Mouse (Mus musculus) cerebellum, postnatal 10 days (tissue): ENCODE data around the gene Mdc1.

ENCODE experiments used
- DNase-seq, 2 experiments: peaks; one replicate each; pipeline ENCODE4 v3.0.0; 2021; ENCODE audit warnings: mixed read lengths in 2 of 2

The Mdc1 gene

DNA sequence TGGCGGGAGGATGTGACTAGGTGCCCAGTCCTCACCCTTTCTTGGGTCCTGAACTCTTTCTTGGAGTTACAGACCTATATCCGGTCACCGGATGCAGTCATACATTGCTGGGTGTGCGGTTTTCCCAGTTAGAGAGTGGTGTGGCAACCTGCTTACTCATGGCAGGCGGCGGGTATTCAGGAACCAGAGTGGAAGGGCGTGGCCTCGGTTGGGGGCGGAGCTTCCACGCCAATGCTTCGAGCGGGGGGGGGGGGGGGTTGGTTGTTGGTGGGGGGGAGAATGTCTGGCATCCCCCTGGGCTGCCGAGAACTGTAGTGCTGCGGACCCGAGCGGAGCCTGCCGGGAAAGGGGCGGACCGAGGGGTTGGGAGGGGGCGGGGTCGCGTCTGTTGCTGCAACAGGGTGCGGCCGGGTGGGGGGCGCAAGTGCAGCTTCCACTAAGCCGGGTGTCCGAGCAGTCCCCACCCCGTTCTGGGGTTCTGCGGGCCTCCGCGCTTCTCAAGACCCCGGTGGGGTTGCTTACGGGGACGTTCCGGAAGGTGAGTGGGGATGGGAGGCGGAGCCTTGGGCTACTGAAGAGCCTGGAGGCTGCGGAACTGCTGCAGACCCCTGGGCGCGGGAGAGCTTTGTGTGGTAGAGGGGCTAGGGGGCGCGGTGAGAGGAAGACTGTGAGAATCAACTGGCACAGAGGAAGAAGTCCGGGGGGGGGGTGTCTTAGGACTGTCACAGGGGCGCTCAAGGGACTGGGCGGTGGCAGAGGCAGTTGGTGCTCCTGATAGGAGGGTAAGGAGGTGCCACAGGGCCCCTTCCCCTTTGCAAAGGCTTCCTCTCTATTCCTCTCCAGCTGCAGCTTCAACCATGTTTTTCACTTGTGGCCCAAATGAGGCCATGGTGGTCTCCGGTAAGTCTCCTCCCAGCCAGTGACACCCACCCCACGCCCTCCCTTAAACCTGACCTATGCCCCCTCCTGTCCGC, 18.1 kb upstream of the Mdc1 start, which contains the start of gene Flot1:
TSS of gene Flot1 (plus strand) at position 267 of the 974 bp plus-strand sequence.
- DNase-seq = peak; percentile 88 to 92

DNA sequence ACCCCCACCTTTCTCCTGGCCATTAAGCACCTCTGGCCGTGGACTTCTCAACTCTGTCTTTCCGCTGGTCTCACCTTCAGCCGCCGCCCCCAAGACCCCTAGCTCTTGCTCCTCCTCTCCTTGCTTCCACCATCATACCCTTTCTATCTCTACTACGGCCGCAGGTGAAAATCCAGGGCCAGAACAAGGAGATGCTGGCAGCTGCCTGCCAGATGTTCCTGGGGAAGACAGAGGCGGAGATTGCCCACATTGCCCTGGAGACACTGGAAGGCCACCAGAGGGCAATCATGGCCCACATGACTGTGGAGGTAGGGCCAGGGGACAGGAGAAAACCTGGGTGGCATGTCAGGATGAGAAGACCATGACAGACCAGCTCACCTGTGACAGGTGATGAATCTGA, 16.9 kb upstream of the Mdc1 start:
- peak in 1 of 2 experiments; percentile 38 for DNase-seq

DNA sequence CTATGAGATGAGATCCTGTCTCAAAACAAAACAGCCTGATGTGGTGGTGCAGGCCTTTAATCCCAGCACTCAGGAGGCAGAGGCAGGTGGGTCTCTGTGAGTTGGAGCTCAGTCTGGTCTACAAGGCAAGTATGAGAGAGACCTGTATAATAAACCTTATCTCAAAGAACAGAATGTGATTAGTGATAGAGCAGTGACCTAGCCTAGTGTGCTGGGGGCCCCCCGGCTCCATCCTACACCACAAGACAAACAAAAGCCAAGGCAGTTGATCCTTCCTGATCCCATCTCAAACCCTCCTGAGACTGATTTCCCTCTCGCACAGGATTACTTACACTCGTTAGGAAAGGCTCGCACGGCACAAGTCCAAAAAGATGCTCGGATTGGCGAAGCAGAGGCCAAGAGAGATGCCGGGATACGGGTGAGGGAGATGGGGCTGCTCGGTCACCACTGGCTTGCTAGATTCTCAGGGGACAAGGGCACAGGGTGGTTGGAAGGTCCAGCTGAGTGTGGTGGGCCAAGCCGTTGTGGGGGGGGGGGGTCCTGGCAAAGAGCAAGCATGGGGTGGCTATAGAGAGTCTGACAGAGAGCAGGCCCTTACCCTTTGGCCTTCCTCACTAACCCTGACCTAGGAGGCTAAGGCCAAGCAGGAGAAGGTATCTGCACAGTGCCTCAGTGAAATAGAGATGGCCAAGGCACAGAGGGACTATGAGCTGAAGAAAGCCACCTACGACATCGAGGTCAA, 16.0 kb upstream of the Mdc1 start:
- no peak for DNase-seq

DNA sequence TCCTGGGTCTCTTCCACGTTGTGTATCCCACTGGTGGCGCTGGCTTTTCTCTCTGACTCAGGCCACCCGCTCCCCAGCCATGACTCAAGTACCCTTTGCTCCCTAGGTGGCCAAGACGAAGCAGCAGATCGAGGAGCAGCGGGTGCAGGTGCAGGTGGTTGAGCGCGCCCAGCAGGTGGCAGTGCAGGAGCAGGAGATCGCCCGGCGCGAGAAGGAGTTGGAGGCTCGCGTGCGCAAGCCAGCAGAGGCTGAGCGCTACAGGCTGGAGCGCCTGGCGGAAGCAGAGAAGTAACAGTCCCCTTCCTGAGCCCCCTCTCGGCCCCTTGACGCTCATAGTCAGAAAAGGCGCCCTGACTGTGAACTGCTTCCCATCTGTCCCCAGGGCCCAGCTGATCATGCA, 11.6 kb upstream of the Mdc1 start:
- peak; percentile 87 to 88 for DNase-seq

DNA sequence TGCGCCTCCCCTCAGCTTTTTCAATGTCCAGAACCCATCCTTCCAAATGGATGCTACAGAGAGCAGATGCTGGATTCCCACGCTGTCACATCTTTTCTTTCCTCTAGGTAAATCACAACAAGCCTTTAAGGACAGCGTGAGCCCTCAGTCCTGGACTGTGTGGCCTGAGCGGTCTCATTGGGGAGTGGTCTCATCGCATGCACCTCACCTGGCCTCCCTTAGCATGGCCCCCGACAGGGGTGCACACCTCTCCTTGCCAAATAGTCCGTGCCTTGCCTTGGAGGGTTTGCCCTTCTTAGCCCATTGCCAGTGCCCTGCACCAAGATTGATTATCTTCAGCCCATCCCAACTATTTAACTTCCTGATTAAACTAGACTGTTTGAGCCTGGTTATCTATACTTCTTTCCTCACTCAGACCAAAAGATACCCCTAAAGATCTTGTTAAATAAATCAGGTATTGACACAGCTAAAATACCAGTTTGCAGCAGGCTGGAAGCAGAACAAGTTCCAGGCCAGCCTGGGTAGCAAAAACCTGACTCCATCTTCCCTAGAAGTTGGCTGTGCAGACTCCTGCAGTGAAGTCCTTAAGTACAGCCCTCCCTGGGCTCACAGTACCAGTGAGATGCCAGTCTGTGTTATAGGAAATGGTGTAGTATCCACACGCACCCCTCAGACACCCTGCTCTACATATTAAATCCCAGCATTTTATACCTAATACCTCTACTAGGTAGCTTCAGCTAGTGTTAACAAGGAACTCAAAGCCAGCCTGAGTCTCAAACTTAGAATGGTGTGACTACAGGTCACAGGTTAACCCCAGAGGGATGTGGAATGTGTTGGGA, 8.7 kb upstream of the Mdc1 start:
- peak in 1 of 2 experiments; percentile 12 for DNase-seq

DNA sequence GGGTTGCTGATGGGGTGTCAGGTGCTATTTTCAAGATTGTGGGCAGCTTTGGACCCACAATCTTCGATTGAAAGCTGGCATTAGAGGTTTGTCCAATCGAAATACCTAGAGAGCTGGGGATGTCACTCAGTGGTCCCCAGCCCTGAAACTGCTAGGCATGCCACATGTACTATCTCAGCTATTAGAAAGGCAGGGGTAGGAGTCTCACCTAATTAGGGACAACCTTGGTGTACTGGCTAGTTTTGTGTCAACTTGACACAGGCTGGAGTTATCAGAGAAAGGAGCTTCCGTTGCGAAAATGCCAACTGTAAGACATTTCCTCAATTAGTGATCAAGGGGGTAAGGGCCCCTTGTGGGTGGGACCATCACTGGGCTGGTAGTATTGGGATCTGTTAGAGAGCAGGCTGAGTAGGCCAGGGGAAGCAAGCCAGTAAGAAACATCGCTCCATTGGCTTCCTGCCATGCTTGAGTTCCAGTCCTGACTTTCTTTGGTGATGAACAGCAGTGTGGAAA, 8.0 kb upstream of the Mdc1 start:
- DNase-seq = peak; percentile 49 to 53

DNA sequence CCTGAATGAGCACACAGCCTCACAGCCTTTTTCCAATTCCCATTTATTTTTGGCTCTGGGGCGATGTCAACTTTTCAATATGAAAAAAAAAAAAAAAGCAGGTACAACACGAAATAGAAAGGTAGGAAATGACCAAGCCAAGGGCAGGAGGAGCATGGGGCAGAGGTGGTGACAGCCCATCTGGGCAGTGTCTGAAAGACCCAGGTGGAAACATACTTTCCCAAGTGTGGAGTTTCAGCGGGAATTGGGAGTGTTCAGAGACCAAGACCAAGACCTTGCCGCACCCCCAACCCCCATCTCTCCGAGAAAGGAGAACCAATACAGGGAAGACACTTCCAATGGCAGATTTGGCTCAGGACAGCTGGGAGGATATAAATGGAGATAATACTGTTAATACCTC, 7.4 kb upstream of the Mdc1 start:
- no peak for DNase-seq

DNA sequence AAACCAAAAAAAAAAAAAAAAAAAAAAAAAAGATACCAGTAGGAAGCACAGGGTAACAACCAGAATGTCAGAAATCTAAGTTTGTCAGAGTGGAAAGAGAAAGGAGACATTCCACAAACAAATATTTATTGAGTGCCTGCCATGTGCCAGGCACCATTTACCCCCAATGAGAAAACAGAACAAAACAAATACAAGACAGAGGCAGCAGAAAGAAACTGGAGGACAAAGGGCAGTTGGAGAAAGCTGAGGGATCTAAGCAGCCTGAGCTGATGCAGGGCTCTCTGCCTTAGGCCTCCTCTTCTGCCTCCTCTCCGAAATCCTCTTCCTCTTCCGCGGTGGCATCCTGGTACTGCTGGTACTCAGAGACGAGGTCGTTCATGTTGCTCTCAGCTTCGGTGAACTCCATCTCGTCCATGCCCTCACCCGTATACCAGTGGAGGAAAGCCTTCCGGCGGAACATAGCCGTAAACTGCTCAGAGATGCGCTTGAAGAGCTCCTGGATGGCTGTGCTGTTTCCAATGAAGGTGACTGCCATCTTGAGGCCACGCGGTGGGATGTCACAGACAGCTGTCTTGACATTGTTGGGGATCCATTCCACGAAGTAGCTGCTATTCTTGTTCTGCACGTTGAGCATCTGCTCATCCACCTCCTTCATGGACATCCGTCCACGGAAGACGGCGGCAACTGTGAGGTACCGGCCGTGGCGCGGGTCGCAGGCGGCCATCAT, 6.5 kb upstream of the Mdc1 start:
- peak; percentile 68 to 69 for DNase-seq

DNA sequence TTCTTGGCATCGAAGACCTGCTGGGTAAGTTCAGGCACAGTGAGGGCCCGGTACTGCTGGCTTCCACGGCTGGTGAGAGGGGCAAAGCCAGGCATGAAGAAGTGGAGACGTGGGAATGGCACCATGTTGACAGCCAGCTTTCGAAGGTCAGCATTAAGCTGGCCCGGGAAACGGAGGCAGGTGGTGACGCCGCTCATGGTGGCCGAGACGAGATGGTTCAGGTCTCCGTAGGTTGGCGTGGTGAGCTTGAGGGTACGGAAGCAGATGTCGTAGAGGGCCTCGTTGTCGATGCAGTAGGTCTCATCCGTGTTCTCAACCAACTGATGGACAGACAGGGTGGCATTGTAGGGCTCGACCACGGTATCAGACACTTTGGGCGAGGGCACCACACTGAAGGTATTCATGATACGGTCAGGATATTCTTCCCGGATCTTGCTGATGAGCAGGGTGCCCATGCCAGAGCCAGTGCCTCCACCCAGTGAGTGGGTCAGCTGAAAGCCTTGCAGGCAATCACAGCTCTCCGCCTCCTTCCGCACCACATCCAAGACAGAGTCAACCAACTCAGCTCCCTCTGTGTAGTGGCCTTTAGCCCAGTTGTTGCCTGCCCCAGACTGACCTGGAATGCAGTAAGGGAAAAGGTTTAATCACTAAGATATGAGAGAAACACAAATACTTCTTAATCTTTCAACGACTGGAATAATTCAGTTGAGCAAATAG, 5.7 kb upstream of the Mdc1 start:
- peak; percentile 47 to 54 for DNase-seq

DNA sequence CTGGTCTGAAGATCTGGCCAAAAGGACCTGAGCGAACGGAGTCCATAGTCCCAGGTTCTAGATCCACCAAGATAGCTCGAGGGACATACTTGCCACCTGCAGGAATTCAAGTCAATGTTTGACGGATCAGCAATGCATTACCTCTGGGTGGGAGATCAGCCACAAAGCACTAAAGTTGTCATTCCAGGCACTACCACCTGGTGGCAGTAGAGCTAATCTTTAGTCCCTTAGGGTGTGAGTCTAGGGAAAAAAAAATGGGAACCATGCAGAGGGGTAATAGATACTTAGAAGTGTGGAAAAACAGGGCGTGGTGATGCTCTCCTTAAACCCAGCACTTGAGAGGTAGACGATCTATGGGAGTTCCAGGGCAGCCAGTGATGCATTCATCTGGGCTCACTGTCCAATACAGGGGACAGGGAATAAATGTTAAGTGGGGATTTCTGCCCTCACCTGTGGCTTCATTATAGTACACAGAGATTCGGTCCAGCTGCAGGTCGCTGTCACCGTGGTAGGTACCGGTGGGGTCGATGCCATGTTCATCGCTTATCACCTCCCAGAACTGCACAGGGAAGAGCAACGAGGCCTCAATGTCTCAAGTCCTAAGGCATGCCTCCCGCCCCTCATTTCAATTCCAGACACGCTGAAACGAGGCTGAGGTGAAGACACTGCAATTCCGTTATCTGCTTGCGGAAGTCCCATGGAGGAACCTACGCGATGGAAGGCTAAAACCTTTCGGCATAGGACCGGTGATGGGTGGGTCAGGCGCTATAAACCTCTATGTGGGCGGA, 4.9 kb upstream of the Mdc1 start:
- DNase-seq = peak; percentile 93 to 96

DNA sequence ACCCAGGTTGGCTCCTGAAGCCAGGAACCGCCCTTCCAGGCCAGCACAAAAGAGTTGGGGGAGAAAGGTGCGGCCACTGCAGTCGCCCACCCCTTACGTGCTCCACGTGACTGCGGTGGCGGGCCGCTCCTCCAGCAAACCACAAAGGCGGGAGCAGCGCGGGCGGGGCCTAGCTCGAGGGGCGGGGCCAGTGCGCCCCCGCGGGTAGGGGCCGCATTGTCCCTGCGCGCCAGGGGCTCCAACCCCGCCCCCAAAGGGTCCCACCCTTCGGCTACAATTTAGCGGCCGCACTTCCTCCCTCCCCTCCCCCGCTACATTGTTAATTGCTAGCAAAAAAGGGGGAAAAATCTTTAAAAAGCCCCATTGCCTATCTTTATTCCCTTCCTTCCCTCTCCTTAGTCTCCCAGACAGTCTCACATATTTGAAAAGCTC, 4.3 kb upstream of the Mdc1 start:
- peak; percentile 90 to 96 for DNase-seq

DNA sequence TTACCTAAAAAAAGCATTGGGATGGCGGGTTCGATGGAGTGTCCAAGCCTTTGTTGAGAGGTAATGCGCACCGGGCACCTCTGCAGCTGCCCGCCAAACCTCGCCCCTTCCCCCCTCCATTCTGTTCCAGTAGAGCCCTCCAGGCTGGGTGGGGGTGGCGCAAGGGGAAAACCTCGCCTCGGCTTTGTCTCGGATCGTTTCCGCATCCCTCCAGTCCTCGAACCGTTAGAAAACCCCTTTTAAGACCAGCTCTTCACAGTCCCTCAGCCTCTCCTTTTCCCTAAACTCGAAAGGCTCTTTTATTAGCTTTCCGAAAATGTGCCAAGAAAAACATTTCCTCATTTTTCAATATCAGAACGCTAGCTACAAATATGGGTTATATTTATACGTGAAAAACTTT, 3.8 kb upstream of the Mdc1 start:
- DNase-seq = peak; percentile 85

DNA sequence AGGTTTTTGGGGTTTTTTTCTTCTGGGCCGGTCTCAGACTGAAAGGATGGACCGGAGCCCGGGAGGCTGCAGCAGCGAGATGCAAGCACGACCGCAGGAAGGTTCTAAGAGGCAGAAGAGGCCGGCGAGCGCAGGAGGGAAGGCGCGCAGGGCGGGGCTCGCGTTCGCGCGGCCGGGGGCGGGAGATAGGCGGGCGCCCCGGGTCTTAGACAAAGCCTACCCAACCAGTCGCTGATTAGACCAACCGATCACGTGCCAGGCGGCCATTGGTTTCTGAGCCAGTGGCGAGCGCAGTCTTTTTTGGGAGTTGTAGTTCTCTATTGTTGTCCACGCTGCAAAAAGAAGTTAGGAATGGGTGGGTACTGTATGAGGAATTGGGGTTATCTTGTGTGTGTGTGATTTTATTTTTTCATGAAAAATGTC, 3.2 kb upstream of the Mdc1 start, which contains the start of gene Tubb5:
TSS of gene Tubb5 (minus strand) at position 185 of the 423 bp plus-strand sequence.
- peak; percentile 97 to 98 for DNase-seq

DNA sequence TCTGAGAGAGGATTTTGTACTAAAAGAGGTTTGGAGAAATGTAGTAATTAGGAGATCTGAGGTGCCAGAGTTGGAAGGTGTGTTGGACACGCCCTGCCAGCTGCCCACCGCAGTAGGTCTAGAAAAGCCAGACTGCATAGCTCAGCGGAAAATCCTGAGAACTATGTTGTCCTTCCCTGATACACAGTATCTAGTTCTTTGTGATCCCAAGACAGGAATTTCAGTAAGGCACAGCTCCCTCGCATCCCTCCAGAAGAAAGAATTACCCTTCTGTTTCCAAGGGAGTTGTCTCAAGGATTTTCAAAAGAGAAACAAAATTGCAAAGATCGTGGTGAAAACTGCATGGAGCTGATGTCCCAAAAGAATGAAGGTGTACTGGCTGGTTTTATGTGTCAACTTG, 2.7 kb upstream of the Mdc1 start:
- peak; percentile 65 to 68 for DNase-seq

DNA sequence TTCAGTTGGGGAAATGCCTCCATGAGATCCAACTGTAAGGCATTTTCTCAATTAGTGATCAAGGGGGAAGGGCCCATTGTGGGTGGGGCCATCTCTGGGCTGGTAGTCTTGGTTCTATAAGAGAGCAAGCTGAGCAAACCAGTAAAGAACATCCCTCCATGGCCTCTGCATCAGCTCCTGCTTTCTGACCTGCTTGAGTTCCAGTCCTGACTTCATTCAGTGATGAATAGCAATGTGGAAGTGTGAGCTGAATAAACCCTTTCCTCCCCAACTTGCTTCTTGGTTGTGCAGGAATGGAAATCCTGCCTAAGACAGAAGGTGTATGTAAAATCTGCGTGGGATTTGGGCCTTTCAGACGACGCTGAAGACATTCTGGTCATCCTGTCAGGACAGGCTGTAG, 2.3 kb upstream of the Mdc1 start:
- peak; percentile 35 to 54 for DNase-seq

DNA sequence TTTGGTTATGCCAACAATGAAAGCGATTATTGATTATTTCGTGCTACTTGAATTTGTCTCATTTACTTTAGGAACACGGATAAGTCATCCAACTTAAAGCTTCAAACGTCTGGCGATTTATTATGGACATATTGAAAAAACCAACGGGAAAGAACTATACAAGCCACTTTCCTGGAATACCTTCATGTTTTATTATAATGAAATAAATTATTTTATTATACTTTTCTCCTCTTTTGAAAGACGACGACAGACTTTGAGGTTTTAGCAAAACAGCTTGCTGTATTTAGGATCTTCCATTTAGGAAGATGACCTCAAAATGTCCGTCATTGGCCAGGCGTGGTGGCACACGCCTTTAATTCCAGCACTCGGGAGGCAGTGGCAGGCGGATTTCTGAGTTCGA, 754 bp upstream of the Mdc1 start:
- peak in 1 of 2 experiments; percentile 42 for DNase-seq

DNA sequence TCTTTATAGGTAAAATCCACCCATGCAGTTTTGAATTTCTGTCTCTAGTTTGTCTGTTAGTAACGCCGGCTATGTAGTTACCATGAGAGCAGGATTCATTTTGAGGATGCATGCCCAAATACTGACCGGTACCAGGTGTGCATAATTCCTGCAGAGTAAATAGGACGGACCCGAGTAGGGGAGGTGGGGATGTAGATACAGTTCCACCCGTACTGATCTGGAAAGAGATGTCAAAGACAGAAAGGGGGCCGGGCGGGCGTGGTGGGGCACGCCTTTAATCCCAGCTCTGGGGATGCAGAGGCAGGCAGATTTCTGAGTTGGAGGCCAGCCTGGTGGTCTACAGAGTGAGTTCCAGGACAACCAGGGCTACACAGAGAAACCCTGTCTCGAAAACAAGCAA, 691 bp downstream of the Mdc1 start:
- peak in 1 of 2 experiments; percentile 36 for DNase-seq

DNA sequence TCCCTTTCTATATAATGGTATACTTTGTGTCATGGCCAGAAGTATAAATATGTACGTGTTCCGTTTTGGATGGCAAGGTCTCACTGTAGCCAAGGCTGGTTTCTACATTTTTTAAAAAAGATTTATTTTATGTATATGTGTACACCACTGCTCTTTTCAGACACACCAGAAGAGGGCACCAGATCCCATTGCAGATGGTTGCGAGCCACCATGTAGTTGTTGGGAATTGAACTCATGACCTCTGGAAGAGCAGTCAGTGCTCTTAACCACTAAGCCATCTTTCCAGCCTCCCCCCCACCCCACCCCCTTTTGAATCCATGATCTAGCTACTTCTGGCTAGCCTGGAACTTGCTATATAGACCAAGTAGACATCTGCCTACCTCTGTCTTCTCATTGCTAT, 2.2 kb downstream of the Mdc1 start:
- DNase-seq = peak in 1 of 2 experiments; percentile 26

DNA sequence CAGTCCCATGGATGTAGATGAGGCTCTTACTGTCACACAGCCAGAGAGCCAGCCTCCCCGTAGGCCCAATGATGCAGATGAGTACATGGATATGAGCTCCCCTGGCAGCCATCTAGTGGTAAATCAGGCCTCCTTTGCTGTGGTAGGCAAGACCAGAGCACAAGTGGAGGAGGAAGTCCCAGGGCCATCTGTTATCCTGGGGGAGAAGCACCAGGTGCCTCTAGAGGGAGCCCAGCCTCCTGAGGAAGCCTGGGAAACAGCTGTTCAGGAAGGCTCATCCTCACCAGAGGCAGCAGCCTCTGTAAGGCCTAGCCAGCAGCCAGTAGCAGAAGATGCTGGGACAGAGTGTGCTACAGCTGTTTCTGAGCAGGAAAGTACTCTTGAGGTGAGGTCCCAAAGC, 6.8 kb downstream of the Mdc1 start:
- DNase-seq = no peak

DNA sequence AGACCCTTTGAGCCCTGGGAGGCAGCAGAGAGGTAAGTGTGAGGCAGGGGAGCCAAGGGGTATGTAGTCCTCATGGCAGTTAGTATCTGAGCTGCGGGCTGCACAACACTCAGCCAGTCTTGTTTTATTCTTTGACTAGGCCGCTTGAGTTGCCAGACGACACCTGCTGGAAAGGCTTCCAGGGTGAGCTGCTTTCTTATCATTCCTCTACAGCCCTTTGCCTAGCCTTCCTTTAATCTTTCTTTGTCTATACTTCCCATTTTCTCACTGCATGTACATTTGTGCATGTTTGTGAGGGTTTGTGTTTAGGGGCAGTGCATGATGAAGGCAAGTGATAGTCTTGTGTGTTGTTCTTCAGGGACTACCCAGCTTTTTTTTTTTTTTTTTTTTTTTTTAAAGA, 9.7 kb downstream of the Mdc1 start:
- DNase-seq = no peak
